Mouse (Mus musculus) liver, adult 2 months (tissue): ENCODE data around the gene Itgav. TPM values are rescaled to one million over a fixed set of nuclear protein-coding genes. Genes with fewer than 3 reads are reported as not detected.
A peak's percentile ranks its signal among the peaks of the same experiment; 100 is the strongest.

Experiments used
- DNase-seq: peaks from one replicate; pipeline ENCODE4 v3.0.0-alpha.2; 2011; ENCODE audit warnings: low read depth, low spot score; ENCODE audit errors: extremely low read depth
- H3K27ac ChIP-seq: fragments of 200-500 bp; replicated peaks from 2 replicates; pipeline ENCODE4 v1.5.1; 2012; ENCODE audit warnings: low read depth, mild to moderate bottlenecking, control low read depth, inconsistent platforms, low read length; ENCODE audit not compliant: insufficient read depth
- H3K27me3 ChIP-seq: fragments of 200-500 bp; 2 replicates; pipeline ENCODE4 v1.6.1; 2012; ENCODE audit warnings: mild to moderate bottlenecking, moderate library complexity, low read length, inconsistent platforms; ENCODE audit not compliant: control insufficient read depth, insufficient read depth
- H3K36me3 ChIP-seq: fragments of 200-500 bp; 2 replicates; pipeline ENCODE4 v1.6.1; 2012; ENCODE audit warnings: low read length, inconsistent platforms; ENCODE audit not compliant: control insufficient read depth, insufficient read depth
- H3K4me1 ChIP-seq: fragments of 200-500 bp; 2 replicates; pipeline ENCODE4 v1.6.1; 2011; ENCODE audit warnings: low read length; ENCODE audit not compliant: control insufficient read depth, insufficient read depth
- H3K4me3 ChIP-seq: fragments of 200-500 bp; 2 replicates; pipeline ENCODE4 v1.5.1; 2011; ENCODE audit warnings: low read depth, mild to moderate bottlenecking, control low read depth, low read length, moderate library complexity; ENCODE audit not compliant: insufficient read depth
- H3K79me2 ChIP-seq: fragments of 200-500 bp; 2 replicates; pipeline ENCODE4 v1.6.1; 2012; ENCODE audit warnings: inconsistent platforms, mild to moderate bottlenecking, low read length, moderate library complexity; ENCODE audit not compliant: control insufficient read depth, insufficient read depth
- H3K9ac ChIP-seq: fragments of 200-500 bp; 2 replicates; pipeline ENCODE4 v1.6.1; 2012; ENCODE audit warnings: low read depth, mild to moderate bottlenecking, control low read depth, inconsistent platforms, low read length
- CTCF ChIP-seq: fragments of 200-500 bp; IDR thresholded peaks from 2 replicates; pipeline ENCODE4 v1.5.1; 2011; ENCODE audit warnings: low read depth, low read length, control low read depth
- POLR2A ChIP-seq: fragments of 200-500 bp; IDR thresholded peaks from 2 replicates; pipeline ENCODE4 v1.6.1; 2011; ENCODE audit warnings: low read length, control low read depth; ENCODE audit not compliant: insufficient read depth; ENCODE audit errors: extremely low read depth
- WGBS: fragments of 180-500 bp; shearing (Covaris S2); methylation state at CpG from one replicate; pipeline ENCODE4 v1.1.7; 2018; 5-methylcytosine and 5-hydroxymethylcytosine counted together
- polyA plus RNA-seq: library from polyadenylated mRNA; depleted of rRNA; stranded (reverse); fragments of >200 nt; gene quantifications from 2 replicates; pipeline ENCODE4 v1.2.3, GENCODE M21; 2012; rRNA removed
- total RNA-seq: library from RNA; depleted of rRNA; stranded (reverse); fragments of >200 nt; gene quantifications from 2 replicates; pipeline ENCODE4 v1.2.3, GENCODE M21; 2014; rRNA removed

Gene Itgav
- total RNA-seq (29.6 and 33.2 TPM in 2 replicates), polyA plus RNA-seq (15.8 and 20.5 TPM in 2 replicates)

DNA sequence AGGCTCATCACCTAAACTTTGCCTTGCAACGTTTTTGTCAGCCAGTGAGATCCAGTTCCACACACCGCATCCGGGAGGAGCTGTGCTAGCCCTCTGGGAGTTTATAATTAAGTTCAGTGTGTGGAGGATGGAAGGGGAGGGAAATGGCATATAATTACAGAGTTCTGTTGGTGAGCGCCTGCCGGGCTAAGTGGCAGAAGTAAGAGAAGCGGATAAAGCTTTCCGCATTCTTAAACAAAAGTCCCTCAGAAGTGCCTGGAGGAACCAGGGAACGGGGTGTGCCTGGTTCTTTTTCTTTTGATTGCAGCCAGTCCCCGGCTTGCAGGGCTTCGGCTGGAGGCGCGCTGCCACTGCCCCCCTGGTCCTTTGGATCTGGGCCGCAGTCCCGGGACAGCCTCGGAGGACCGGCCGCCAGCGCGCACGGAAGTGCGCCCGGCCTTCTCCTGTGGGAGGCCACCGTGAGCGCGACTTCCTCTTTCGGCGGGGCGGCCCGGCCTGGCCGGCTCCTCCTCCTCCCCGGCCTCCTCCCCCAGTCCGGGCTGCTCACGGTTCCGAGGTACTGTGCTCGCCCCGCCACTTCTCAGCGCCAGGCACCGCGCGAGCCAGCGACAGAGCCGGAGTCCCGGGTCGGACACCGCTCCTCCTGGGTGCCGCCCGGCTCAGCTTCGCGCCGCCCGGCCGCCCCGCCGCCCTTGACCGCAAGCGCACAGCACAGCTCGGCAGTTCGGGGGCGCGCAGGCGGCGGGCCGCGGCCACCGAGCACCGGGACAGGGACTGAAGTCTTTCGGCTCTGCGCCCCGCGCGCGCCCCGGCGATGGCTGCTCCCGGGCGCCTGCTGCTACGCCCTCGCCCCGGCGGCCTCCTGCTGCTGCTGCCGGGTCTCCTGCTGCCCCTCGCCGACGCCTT is at the start of gene Itgav:
TSS of gene Itgav (plus strand) at position 477 of the 906 bp plus-strand sequence.
- H3K36me3 ChIP-seq: no peaks in the 10 kb centered on the region
- H3K27ac ChIP-seq: peak within 1 kb of the TSS; percentile 85

GRCm38 (mm10) chr2:83674421-83674820 is 49.8 kb upstream of the Itgav start:
- Histone ChIP-seq H3K27me3 (no peaks in the 10 kb centered on the region), H3K36me3 (peaks cover 8% of the 10 kb centered on the region), H3K79me2 (no peaks in the 10 kb centered on the region; the same call in 1 of the 2 replicates), H3K27ac (no peak overlapping the region), H3K4me3 (no peak overlapping the region), H3K9ac (no peak overlapping the region), H3K4me1 (no peaks in the 10 kb centered on the region)
- WGBS: 90% methylated on average over 7 of the region's 7 CpGs
- no peak for DNase-seq
- no peak for TF ChIP-seq POLR2A
- TF ChIP-seq CTCF: no peak

More for the DNA sequence above, at the start of gene Itgav:
- TF ChIP-seq POLR2A (peak; percentile 78), CTCF (no peak)
- WGBS: under 1% methylated on average over 83 of the region's 84 CpGs
- Histone ChIP-seq H3K79me2 (peaks cover 5% of the 10 kb centered on the region; the same call in 1 of the 2 replicates), H3K9ac (peak within 1 kb of the TSS; percentile 97), H3K4me1 (peaks cover 3% of the 10 kb centered on the region), H3K27me3 (no peaks in the 10 kb centered on the region), H3K4me3 (peak within 1 kb of the TSS; percentile 94)
- DNase-seq: peak; percentile 79

GRCm38 (mm10) chr2:83674896-83675295 is 49.3 kb upstream of the Itgav start:
- H3K9ac ChIP-seq: no peak overlapping the region
- no peak for DNase-seq
- H3K4me1 ChIP-seq: no peaks in the 10 kb centered on the region
- no peaks in the 10 kb centered on the region; the same call in 1 of the 2 replicates for H3K79me2 ChIP-seq
- H3K27ac ChIP-seq: no peak overlapping the region
- 92% methylated on average over 9 of the region's 9 CpGs for WGBS
- H3K36me3 ChIP-seq: peaks cover 8% of the 10 kb centered on the region
- no peak overlapping the region for H3K4me3 ChIP-seq
- no peaks in the 10 kb centered on the region for H3K27me3 ChIP-seq
- TF ChIP-seq POLR2A (no peak), CTCF (no peak)

DNA sequence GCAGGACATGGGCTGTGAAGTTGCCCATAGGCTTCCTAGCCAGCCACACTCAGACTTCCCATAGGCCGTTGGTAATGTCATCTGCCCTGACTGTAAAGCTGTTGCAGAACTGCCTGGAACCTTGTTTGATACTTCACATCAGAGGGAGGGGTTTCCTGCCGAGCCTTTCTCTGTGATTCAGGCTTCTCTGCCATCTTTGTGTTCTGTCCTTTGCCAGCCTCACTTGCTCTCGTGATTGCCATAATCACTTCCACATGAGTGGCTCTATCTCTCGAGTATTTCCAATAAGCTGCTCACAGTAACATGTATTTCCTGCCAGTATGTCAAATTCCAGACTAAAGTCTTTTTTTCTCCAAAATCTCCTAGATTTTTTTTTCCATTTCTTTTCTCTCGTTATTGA is 48.5 kb upstream of the Itgav start:
- Histone ChIP-seq H3K27me3 (no peaks in the 10 kb centered on the region), H3K27ac (no peak overlapping the region), H3K9ac (no peak overlapping the region), H3K4me1 (no peaks in the 10 kb centered on the region), H3K79me2 (no peaks in the 10 kb centered on the region; the same call in 1 of the 2 replicates), H3K4me3 (no peak overlapping the region), H3K36me3 (peaks cover 8% of the 10 kb centered on the region)
- DNase-seq: no peak
- 78% methylated on average over 5 of the region's 5 CpGs for WGBS
- TF ChIP-seq POLR2A (no peak), CTCF (no peak)

DNA sequence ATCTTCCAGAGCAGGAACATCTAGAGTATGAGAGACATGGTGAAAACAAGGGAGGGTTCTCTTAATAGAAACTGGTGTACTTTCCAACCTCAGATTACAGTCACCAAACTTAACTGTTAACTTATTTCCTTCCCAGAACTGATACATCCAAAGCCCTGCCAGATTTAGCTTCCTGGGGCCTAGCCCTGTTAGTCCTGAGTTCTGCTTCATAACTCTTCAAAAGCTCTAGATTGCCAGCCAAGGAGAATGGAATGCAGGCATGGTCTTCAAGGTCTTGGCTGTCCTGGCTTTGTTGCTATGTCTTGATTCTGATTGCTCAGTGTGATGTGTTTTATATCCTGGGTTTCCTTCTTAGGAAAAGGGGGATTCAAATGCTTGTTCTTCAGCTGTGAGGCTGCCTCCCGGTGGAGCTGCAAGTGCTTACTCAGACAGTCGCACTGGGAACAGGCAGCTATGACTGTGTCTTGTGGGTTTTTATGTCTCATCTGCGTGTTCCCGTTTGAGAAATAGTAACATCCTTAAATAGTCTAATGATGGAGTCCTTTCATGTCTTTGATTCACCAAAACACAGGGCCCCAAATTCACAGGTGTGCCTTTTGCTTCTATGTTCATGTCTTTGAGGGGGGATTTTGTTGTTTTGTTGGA is 47.8 kb upstream of the Itgav start:
- no peak for TF ChIP-seq POLR2A
- no peak for TF ChIP-seq CTCF
- Histone ChIP-seq H3K4me3 (no peak overlapping the region), H3K79me2 (no peaks in the 10 kb centered on the region; the same call in 1 of the 2 replicates), H3K27me3 (no peaks in the 10 kb centered on the region), H3K9ac (no peak overlapping the region), H3K4me1 (no peaks in the 10 kb centered on the region), H3K36me3 (peaks cover 8% of the 10 kb centered on the region), H3K27ac (no peak overlapping the region)
- WGBS: 86% methylated on average over 4 of the region's 4 CpGs
- no peak for DNase-seq
